Mouse (Mus musculus): Measurements from ENCODE around the gene Crmp1. TPM values are rescaled to one million over a fixed set of nuclear protein-coding genes. Genes with fewer than 3 reads are reported as not detected.
A peak's percentile ranks its signal among the peaks of the same experiment; 100 is the strongest.

Crmp1 gene
- total RNA-seq, 2 experiments from 2014 or later: 1.1 to 4.2 TPM

DNA sequence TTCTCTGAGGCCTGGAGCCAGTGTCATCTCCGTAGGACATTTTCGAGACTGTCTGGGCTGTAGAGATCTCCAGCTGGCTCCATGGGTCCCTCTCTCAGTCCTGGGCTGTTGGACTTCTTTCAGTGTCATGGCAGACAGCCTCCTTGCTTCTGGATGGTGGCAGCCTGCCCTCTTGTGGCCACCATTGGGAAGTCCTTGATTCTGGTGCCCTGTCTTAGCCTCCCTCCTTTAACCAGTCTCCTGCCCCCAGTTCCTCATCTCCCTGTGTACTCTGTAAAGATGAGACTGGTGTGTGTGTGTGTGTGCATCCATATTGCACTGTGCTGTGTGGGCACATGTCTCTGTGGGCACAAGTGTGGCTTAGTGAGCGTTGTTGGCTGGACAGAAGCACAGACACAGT, 46.6 kb downstream of the Crmp1 start:
- intact Hi-C loops (cut with DNase I): loop anchor here (5.0 kb wide), 1 partner anchor 126 kb away; no protein-coding TSS in a partner anchor
- DNase-seq: peak; percentile 28 to 57

DNA sequence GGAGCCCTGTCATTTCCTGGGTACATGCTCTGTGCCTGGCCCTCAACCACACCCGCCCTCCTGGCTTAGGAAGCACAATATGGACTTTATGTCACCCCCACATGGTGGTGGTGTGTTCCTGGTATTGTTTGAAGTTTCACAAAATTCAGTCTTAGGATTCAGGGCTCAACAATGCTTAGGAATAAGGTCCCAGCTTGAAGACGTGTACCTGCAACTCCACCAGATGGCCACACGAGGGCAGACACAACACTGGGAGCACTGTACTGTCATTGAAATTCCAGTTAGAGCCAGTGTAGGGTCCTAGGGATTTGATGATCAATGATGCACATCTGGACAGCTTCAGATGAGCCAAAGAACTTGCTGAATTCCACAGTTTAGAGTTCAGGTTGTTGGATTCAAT, 47.5 kb downstream of the Crmp1 start:
- intact Hi-C loops (cut with DNase I): loop anchor here (5.0 kb wide), 1 partner anchor 127 kb away; no protein-coding TSS in a partner anchor
- DNase-seq: peak; percentile 26 to 48

- no peak for DNase-seq
- intact Hi-C loops (cut with DNase I): loop anchor here (10.0 kb wide), 2 partner anchors 804 to 904 kb away; no protein-coding TSS in a partner anchor
Observed at GRCm38 (mm10) chr5:37290983-37291382, 49.2 kb downstream of the Crmp1 start.

GRCm38 (mm10) chr5:37296717-37297116, 55.0 kb downstream of the Crmp1 start:
- intact Hi-C loops (cut with DNase I): loop anchor here (2.0 to 10.0 kb wide), 3 partner anchors 456 to 898 kb away; no protein-coding TSS in a partner anchor
- DNase-seq: no peak

DNA sequence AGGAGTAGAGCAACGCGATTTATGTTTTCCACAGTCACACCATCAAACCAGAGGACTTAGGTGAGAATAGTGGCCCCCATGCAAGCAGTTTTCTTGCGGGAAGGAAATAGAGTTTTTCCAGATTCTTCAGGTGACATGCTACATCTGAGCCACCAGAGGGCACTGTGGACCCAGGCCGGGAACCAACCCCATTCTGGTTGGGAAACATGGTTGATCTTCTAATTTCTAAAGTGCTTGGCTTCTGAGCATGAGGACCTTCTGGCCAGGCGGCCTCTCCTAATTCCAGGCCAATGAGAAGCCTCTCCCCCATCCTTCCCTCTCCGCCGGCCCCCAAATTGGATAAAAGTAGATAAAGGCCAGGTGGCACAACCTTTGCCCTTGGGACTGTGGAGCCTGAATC, 56.6 kb downstream of the Crmp1 start:
- peak; percentile 36 to 57 for DNase-seq
- intact Hi-C loops (cut with DNase I): loop anchor here (1.0 to 10.0 kb wide), 4 partner anchors 56 to 896 kb away; partner anchors contain the start of gene Stk32b

DNA sequence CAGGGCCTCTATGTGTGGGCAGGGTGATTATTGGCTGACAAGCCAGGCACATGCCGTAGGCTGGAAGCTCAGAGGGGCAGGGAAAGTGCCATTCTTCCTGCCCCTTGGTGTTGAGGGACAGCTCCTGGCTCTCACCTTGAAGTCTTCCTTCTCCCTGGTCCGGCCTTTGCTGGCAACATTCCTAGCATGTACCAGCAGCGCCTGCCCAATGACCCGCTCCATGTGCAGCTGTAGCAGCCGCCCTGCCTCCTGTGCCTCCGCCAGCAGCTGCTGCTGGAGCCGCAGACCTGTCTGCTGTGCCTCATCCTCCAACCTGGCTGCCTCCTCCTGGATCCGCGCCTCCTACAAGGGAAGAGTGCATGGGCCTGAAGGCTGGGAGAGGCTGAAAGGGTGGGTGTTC, 68.3 kb downstream of the Crmp1 start:
- DNase-seq: no peak
- intact Hi-C loops (cut with DNase I): no loop called here

DNA sequence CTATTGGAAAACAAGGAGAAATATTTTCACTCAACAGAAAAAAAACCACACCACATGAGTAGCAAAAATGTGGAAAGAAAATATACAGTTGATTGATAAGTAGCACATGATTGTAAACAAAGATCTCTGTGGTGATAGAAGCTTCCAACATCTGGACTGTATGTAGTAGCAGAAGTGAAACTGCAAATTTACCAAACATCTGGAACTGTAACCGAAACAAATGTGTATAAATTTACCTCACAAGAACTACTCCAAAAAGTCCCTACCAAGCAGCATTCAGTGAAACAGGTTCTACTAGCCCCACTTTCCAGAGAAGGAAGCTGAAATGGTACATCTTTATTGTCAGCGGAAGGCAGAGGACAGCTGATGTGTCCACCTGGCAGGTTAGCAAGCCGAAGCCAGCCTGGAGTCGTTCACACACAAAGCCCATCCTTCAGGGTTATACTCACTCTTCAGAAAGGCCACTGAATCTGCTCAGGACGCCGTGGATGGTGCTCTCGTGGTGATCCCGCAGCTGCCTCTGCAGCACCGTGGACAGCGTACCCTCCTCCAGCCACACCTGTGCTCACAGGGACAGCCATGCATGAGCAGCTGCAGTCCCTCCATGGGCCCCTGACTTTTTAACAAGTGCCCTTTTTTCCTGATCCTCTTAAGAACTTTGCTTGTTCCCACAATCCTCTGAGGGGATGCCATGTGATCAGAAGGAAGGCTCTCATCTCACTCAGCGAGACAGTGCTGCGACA, 71.4 kb downstream of the Crmp1 start:
- DNase-seq: no peak
- intact Hi-C loops (cut with DNase I): no loop called here

DNA sequence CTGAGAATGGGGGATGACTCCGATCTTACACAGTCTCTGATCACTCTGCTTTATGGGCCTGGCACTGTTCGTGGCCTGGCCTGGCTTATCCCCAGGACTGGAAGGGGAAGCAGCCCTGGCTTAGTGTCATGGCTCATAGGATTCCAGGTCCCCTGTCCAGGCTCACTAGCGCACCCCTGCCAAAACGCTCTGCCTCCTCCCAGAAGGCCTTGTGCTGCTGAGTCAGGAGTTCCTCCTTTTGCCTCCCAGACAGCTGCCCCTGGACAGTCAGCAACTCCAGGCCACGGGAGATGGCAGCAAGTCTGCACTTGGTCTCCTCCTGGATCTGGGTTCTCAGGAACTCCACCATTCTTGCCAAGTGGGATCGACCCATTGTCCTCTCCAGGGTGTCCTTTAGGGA, 77.0 kb downstream of the Crmp1 start:
- intact Hi-C loops (cut with DNase I): no loop called here
- no peak for DNase-seq

GRCm38 (mm10) chr5:37320174-37320573, 78.4 kb downstream of the Crmp1 start:
- DNase-seq: no peak
- intact Hi-C loops (cut with DNase I): no loop called here

DNA sequence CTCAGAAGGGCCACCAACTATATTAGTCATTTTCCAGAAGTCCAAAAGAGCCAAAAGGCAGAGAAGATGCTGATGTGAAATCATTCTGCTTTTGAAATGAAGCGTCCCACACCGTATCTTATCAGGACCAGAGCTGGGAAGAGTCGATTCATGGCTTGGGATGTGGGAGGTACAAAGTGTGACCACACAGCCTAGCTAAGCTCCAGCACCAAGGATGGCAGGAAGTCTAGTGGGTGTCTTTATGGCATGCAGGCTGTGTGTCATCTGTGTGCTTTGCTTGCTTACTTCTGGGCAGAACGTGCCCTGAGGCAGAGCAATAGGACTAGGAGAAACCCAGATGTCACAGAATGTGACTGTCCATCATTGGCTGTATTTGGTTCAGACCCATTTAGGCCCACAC, 79.0 kb downstream of the Crmp1 start:
- intact Hi-C loops (cut with DNase I): no loop called here
- DNase-seq: no peak

DNA sequence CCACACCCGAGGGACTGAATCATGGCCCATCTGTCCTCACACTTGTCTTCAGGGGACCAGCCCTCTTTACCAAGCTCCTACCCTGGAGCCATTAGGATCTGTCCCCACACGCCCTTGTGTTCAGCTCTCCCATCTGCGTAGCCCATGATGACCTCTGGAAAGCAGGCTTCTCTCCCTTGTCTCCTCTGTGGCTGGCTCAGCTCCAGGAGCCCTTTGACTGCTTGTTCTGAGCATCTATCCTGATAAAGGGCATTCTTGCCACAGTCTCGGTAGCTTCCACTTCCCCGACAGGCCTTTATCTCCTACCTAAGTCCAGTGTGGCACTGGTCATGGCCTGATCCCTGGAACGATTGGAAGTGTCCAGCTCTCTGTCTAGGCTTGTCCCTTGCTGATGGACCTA, 84.9 kb downstream of the Crmp1 start:
- no peak for DNase-seq
- intact Hi-C loops (cut with DNase I): no loop called here

DNA sequence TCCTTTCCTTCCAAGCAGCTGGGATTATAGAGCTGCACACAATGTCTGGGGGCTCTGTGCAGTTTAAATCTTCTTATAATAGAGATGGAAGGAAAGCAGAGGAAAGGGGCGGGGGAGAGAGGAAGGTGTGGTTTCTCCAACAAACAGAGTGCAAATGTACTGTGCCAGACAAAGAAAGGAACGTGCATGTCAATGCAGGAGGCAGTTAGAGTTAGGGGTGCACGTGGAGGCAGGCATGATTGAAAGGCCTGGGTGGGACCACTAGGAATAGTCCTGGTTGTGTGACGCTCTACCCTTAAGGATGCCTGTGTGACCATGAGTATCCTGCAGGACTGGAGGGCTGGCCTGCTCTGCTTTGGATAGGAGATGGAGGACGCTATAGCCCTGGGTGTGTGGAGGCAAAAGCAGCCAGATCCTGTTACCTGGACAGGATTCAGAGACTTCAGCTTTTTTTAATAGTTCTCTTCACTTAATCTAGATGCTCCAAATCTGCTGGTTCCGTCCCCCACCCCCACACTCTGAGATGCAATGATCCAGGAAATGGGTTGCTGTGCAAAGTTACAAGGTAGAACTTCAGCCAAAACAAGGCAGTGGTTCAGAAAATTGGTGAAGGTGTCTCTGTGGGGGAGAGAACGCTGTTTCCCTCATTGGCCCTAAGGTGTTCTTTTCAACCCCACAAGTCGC, 88.9 kb downstream of the Crmp1 start:
- intact Hi-C loops (cut with DNase I): no loop called here
- no peak for DNase-seq

GRCm38 (mm10) chr5:37331133-37331505, 89.4 kb downstream of the Crmp1 start:
- no peak for DNase-seq
- intact Hi-C loops (cut with DNase I): no loop called here

DNA sequence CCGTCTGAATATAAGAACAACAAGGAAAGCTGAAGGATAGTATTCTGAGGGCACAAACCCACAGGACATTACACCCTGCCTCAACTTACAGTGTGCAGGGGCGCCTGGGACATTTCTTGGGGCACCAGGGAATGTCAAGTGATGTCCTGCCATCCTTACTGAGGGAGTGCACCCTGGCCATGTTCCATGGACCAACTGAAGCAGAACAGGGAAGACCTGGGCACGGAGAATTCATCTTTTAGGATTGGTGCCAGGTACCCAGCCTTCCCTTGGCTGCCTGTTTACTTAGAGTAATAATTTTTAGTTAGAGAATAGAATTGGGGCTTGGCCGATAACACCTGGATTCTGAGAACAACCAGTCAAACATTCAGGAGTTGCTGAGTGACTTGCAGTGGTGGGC, 90.3 kb downstream of the Crmp1 start:
- intact Hi-C loops (cut with DNase I): no loop called here
- DNase-seq: no peak

DNA sequence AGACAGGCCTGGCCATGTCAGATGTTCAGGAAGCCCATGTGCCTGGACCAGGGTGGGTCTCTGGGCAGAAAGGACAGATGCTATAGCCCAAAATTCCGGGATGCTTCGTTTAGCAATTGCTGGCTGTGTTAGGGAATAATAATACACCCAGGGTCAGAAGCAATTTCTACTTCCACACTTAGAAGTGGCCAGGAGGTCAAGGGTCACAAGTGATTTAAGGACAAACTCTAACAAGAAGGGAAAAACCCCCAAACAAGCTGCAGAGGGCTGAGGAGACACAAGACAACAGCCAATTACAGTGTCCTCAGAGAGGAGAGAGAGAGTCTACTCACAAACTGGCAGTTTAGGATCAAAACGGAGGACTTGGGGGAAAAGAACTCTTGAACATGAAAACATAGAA, 93.3 kb downstream of the Crmp1 start:
- intact Hi-C loops (cut with DNase I): no loop called here
- DNase-seq: no peak

DNA sequence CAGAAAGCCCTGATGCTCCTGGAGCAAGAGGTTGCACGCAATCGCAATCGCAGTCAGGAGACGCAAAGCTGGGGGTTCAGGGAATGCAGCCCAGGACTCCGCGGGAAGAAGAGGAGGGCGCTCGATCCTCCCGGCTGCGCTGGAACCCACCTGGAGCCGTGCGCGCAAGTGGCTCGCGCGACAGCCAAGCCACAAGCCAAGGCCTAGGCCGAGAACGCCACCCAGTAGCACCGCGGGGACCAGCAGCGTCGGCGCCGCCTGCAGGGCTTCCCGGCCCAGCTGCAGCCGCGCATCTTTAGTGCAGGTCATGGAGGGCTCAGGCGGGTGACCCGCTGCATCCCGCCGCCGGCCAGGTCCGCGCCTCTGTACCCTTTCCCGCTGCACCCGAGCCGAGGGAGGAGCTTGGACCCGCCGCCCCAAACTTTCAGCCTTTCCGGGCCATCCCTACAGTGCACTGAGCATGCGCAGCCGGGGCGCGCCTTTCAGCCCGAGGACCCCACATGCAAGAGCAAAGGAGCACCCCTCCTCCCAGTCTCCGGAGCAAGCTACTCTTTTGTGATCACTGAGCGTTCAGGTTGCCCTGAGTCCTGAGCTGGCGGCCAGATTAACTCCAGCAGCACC, 94.9 kb downstream of the Crmp1 start, which contains the start of gene Evc:
Gene Evc, minus strand, starts transcription at position 410 of the 621 bp plus-strand sequence.
- DNase-seq: peak; percentile 74 to 78
- intact Hi-C loops (cut with DNase I): no loop called here

DNA sequence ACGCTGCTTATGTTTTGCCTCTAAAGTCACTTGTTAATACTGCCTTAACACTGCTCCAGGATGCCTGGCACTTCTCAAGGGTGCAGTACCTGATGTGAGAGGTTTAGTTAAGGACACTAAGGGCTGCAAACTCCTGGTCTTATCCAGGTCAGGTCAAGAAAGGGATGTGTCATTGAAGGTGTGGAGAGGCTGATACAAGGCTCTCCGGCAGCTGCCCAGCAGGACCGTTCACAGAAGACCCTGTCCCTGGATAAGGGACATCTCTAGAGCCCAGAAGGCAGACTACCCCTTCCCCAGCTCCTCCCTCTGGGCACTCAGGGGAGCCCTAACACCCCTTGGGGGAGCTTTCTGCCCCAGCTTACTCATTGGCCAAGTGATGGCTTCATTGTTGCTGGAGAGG, 96.0 kb downstream of the Crmp1 start:
- no peak for DNase-seq
- intact Hi-C loops (cut with DNase I): no loop called here

GRCm38 (mm10) chr5:37338288-37338687, 96.5 kb downstream of the Crmp1 start, which contains the start of gene Evc2:
Evc2 (plus strand) TSS chr5:37338499.
- peak; percentile 77 to 79 for DNase-seq
- intact Hi-C loops (cut with DNase I): no loop called here
